Mouse (Mus musculus): ENCODE measurements around the gene Myocd.

The Myocd gene

GRCm38 (mm10) chr11:65269851-65270473, at the start of gene Myocd:
Gene Myocd (minus strand): TSS chr11:65269989.
- DNase-seq = no peak

DNA sequence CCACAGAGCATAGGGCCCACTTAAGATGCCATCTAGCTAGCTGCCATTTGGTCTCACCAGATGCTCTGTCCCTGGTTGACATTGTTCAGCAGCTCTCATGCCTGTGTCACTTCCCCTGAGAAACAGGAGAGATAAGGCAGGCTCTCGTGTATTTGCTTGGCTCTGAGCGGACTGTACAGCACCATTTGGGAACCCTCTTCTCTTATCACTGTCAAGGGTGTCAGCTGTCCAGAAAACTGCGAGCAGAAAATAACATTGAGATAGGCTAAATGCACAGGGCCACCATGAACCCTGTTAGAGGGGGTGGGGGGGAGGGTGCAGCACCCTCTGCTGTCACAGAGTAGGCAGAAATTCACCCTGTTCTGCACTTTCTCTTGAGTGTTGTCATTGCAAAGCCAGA, 34.0 kb upstream of the Myocd start:
- no peak for DNase-seq

DNA sequence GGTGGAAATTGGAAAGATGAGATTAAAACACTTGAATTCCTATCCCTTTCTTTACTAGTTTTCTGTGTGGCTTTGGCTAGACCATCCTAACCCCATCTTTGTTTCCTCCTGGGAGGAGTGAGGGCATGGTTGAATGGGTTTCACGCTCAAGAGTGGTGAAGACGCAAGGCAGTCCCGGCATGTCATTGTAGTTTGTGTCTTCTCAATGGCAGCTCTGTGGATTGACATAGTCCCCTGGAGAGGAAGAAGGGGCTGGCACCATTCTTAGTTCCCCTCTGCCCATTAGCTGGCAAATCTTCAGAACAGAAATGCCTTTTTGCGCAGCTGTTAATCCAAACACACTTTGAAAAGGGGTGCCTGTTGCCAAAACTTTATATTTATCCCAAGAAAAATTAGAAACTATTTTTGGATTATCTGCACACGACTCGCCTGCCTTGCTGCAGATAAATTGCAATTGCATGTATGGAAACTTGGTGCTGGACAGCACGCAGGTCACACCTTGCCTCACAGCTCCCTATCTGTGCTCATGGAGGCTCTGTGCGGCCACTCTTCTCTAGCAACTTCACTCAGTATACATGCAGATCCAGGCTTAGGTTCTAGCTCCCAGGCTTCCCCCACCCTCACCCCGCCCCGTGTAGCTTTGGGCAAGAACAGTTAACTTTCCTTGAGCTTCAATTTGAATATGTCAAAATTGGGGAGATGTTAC, 24.5 kb upstream of the Myocd start:
- no peak for DNase-seq

DNA sequence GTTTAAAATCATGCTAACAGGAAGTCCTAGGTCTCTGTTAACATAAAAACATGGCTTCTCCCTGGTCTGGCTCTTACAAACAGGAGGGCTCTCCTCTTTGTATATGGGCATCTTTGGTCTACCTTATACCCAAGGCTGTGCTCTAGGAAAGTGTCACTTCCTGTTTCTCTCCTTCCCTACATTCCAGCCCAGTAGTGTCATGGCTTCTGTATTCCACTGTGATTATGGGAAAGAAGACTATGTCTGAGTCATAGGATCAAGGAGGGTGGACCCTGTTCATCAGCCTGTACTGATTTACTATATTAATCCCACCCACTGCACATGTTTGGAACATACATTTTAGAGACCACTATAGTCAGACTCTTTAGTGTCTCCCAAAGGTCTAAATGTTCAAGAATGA, 23.2 kb upstream of the Myocd start:
- DNase-seq = no peak

GRCm38 (mm10) chr11:65287706-65288105, 17.9 kb upstream of the Myocd start:
- no peak for DNase-seq

- DNase-seq = no peak
Observed at GRCm38 (mm10) chr11:65286211-65286610, 16.4 kb upstream of the Myocd start.

DNA sequence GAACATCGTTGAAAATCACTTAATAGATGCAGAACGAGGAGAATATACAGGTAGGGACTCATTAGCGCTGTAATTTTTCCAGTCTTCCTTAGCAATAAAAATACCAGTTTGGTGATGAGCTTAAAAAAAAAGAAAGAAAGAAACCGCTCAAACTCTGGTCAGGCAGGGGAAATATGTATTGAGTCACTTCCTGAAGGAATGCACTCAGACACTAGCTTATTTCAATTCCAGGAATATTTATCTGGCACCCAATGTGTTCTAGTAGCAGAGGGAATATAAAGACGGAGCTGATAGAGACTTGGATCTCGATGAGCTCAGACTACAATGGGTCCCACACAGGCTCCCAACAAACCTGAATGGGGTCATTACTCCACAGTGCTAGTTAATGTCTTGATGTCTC, 5.7 kb upstream of the Myocd start:
- no peak for DNase-seq

DNA sequence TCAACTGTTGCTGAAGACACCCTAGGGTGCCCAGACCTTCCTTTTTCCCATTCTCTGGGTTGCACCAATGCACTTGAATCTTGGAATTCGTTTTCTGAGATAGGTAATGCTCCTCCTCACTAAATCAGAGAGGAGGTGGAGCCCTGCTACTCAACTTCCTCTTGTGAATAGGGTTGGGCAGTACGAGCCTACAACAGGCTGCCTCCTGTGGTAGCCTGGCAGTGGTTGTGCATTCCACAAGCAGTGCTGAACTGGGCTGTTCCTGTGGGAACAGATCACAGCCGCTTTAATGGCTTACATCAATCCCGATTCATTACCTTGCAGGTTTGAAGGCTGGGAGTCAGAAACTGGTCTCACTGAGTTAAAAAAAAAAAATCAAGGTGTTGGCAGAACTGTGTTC, 1.2 kb upstream of the Myocd start:
- DNase-seq = no peak

DNA sequence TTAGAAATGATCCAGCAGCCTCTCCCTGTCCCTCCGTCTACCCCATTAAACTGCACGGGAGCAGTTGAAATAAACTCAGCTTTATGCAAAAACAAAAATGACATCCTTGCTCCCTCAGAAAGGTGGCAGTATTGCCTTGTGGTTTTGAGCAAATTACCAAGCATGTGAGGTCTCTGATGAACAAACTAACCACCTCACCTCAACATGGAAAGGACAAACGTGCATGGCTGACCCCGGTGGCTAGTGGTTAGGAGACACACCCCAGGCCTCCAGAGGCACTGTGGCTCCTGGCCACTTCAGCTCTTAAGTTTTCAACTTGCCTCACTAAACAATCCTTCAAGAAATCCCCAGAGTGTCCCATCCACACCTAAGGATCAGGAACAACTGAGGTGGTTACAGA, 1.5 kb downstream of the Myocd start:
- DNase-seq = no peak

- no peak for DNase-seq
Observed at GRCm38 (mm10) chr11:65263466-65263865, 6.3 kb downstream of the Myocd start.

DNA sequence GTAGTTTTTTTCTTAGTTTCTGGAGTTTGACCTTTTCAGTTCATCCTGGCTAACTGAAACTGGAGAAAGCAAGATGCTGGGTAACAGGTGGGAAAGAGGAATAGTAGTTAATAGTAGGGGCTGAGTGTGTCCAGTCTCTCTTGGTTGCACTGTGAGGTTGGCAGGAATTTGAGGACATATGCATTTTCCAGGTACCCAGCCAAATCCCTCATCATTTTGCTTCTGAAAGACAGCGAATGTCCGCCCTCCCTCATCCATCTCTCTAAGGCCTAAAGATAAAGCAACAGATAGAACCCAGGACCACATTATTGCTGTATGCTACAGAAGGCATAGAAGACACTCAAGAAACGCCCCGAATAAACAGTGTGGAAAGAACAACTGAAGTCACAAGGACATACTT, 10.8 kb downstream of the Myocd start:
- no peak for DNase-seq

- no peak for DNase-seq
Observed at GRCm38 (mm10) chr11:65256143-65256542, 13.6 kb downstream of the Myocd start.

GRCm38 (mm10) chr11:65255564-65255963, 14.2 kb downstream of the Myocd start:
- DNase-seq = no peak

- DNase-seq = no peak
Observed at GRCm38 (mm10) chr11:65250366-65250765, 19.4 kb downstream of the Myocd start.

GRCm38 (mm10) chr11:65246301-65247054, 23.3 kb downstream of the Myocd start:
- no peak for DNase-seq

- no peak for DNase-seq
Observed at GRCm38 (mm10) chr11:65243593-65243992, 26.2 kb downstream of the Myocd start.

- no peak for DNase-seq
Observed at GRCm38 (mm10) chr11:65240521-65240920, 29.3 kb downstream of the Myocd start.

- no peak for DNase-seq
Observed at GRCm38 (mm10) chr11:65237896-65238295, 31.9 kb downstream of the Myocd start.

GRCm38 (mm10) chr11:65236907-65237306, 32.9 kb downstream of the Myocd start:
- no peak for DNase-seq

- no peak for DNase-seq
Observed at GRCm38 (mm10) chr11:65235374-65235773, 34.4 kb downstream of the Myocd start.

DNA sequence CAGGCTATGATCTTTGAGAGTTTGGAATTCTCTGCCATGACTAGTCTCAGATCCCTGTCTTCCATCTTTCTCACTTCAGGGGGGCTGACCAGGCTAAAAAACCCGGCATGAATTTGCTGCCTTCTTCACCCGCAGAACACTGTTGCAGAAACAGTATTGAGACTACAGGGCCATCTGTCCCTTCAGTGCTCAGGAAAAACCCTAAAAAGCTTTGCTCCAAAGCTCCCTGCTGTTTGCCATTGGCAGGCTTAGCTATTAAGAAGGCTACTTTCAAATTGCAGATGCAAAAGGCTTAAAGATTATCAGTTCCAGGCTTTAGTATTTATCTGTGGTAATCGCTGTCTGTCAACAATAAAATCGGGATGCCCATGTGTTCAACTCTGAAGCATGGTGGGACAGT, 38.0 kb downstream of the Myocd start:
- no peak for DNase-seq

- no peak for DNase-seq
Observed at GRCm38 (mm10) chr11:65226766-65227165, 43.0 kb downstream of the Myocd start.

DNA sequence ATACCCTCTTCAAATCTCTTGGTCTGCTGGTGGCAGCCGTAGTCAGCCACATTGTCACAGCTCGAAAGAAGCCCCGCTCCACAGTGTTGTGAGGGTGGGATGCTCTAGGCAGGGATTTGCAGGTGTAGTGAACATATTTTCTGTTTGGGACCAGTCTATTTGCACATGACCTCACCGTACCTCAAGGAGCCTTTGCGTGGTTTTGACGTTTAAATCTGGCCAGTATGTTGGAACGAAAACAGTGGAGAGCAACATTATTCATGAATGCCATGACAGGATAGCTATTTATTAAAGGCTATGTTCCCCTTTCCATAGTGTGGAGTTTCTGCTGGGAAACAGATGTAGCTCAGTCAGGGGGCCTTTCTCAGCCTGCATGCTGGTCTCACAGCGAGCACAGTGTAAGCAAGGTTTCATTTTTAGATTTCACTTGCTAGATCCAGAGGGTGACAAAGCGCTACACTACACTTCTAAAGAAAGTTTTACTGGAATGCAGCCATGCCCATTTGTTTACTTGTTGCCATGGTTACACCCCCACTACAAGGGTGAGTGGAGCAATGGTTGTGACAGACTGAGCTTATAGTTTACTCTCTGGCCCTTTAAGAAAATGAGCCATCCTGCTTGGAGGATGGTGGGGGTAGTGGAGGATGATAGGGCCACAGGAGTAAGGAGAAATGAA, 54.7 kb downstream of the Myocd start:
- no peak for DNase-seq

DNA sequence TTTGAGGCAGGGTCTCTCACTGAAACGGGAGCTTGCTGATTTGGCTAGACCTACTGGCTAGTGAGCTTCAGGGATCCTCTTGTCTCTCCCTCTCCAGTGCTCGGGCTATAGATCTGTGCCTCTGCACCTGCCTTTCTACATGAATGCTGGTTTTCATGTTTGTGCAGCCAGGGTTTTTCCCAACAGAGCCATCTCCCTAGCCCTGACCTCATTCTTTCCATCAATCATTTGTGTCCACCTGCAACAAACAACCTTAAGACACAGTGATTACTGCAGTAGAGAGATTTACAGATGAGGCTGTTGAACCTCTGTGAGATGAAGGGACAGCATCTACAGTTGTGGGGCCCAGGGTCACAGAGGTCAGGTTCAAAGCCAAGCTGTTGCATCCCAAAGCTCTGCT, 56.0 kb downstream of the Myocd start:
- DNase-seq = no peak
